Mouse (Mus musculus) intestine, postnatal 0 days (tissue): ENCODE measurements at regions not wholly inside any gene's neighbourhood (a gene's known extent, or its start where the extent isn't known, plus 50 kb on each side); places are given as distances from the start of the nearest gene placed in this dataset.

Source experiments
- ATAC-seq: fragments of 200-750 bp; cut with Nextera tagmentation; 2 replicates; pipeline ENCODE4 v1.8.0; 2017; ENCODE audit warnings: mild to moderate bottlenecking, moderate TSS enrichment, moderate library complexity
- H3K27ac ChIP-seq: fragments of 300-500 bp; sonication (generic); 2 replicates; pipeline ENCODE4 v1.5.1; 2014; ENCODE audit warnings: mild to moderate bottlenecking, low read depth, low read length, moderate library complexity
- H3K27me3 ChIP-seq: fragments of 300-500 bp; sonication (generic); replicated peaks from 2 replicates; pipeline ENCODE4 v1.6.1; 2014; ENCODE audit warnings: low read length, mixed read lengths; ENCODE audit not compliant: control insufficient read depth, insufficient read depth
- H3K36me3 ChIP-seq: fragments of 300-500 bp; sonication (generic); 2 replicates; pipeline ENCODE4 v1.6.1; 2014; ENCODE audit warnings: mild to moderate bottlenecking, moderate library complexity; ENCODE audit not compliant: control insufficient read depth, insufficient read depth
- H3K4me1 ChIP-seq: fragments of 300-500 bp; sonication (generic); replicated peaks from 2 replicates; pipeline ENCODE4 v1.6.1; 2014; ENCODE audit warnings: antibody characterized with exemption, low read length, mixed read lengths; ENCODE audit not compliant: control insufficient read depth, insufficient read depth
- H3K4me2 ChIP-seq: fragments of 300-500 bp; sonication (generic); replicated peaks from 2 replicates; pipeline ENCODE4 v1.6.1; 2014; ENCODE audit warnings: low read depth, mild to moderate bottlenecking, moderate library complexity
- H3K4me3 ChIP-seq: fragments of 300-500 bp; sonication (generic); 2 replicates; pipeline ENCODE4 v1.5.1; 2014; ENCODE audit warnings: low read depth, low read length
- H3K9ac ChIP-seq: fragments of 300-500 bp; sonication (generic); 2 replicates; pipeline ENCODE4 v1.6.1; 2014; ENCODE audit warnings: mild to moderate bottlenecking, low read depth, low read length
- H3K9me3 ChIP-seq: fragments of 300-500 bp; sonication (generic); 2 replicates; pipeline ENCODE4 v1.6.1; 2016; ENCODE audit warnings: mixed run types; ENCODE audit not compliant: control insufficient read depth
- CTCF ChIP-seq: sonication (generic); IDR thresholded peaks from 2 replicates; pipeline ENCODE4 v1.5.1; 2016; ENCODE audit warnings: low read depth, mild to moderate bottlenecking, control low read depth, antibody characterized with exemption, moderate library complexity
- WGBS: fragments of 180-500 bp; shearing (Covaris S2); extraction: QIAGEN DNeasy Blood & Tissue Kit; methylation state at CpG from one replicate; pipeline ENCODE4 v1.1.7; 2014; 5-methylcytosine and 5-hydroxymethylcytosine counted together

GRCm38 (mm10) chr9:120848962-120849361 is 80.1 kb upstream of the Ctnnb1 start:
- Histone ChIP-seq H3K4me2 (no peak overlapping the region), H3K27me3 (no peaks in the 10 kb centered on the region), H3K27ac (no peak overlapping the region), H3K9ac (no peak overlapping the region), H3K4me3 (no peak overlapping the region), H3K36me3 (no peaks in the 10 kb centered on the region), H3K9me3 (no peaks in the 10 kb centered on the region), H3K4me1 (no peaks in the 10 kb centered on the region)
- TF ChIP-seq CTCF: no peak
- ATAC-seq: peak; percentile 41; the same call in 1 of the 2 replicates
- 74% methylated on average over 2 of the region's 2 CpGs for WGBS

DNA sequence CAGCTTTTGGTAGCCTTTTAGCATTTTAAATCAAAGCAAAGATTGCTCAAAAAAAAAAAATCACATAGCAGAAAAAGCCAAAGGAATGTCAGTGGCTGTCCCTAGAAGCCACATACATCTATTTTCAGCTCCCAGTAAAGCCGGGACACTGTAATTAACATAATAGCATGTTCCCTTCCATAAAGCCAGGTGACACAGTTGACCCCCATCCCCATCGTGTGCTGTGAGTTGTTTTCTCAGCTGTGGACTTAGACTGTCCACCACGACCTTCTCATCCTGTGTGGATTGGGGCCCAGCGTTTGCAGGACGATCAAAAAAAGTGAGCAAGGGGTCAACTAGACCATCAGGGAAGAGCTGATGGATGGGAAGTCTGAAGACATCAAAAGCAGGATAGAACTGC is 78.9 kb upstream of the Ctnnb1 start:
- WGBS: 73% methylated on average over 5 of the region's 5 CpGs
- no peak for TF ChIP-seq CTCF

GRCm38 (mm10) chr9:120851914-120852313 is 77.1 kb upstream of the Ctnnb1 start:
- Histone ChIP-seq H3K27me3 (no peaks in the 10 kb centered on the region), H3K27ac (no peak overlapping the region), H3K4me2 (no peak overlapping the region), H3K36me3 (no peaks in the 10 kb centered on the region), H3K4me1 (no peaks in the 10 kb centered on the region), H3K9me3 (no peaks in the 10 kb centered on the region), H3K9ac (no peak overlapping the region), H3K4me3 (no peak overlapping the region)
- WGBS: 73% methylated on average over 5 of the region's 5 CpGs
- TF ChIP-seq CTCF: no peak
- no peak for ATAC-seq

More for the DNA sequence above, 78.9 kb upstream of the Ctnnb1 start:
- Histone ChIP-seq H3K4me1 (no peaks in the 10 kb centered on the region), H3K4me3 (no peak overlapping the region), H3K9me3 (no peaks in the 10 kb centered on the region), H3K9ac (no peak overlapping the region), H3K27me3 (no peaks in the 10 kb centered on the region), H3K27ac (no peak overlapping the region), H3K36me3 (no peaks in the 10 kb centered on the region), H3K4me2 (no peak overlapping the region)
- ATAC-seq: no peak

DNA sequence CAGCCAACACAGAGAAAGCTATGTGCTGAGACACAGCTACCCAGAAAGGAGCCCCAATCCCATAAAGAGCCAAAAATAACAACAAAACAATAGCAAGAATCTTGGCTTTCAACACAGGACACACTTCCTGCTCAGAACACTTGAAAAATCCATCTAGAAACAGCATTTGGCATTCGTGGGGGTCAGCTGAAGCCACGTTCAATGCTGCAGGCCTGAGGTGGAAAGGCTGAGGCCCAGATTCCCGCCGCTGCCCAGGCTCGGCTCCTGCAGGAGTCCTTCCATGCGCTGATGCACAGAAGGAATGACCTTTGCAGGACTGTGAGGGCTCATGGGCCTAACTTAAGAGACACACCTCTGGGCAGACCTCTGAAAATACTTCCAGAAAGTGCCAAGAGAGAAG is 76.4 kb upstream of the Ctnnb1 start:
- Histone ChIP-seq H3K27ac (no peak overlapping the region), H3K4me3 (no peak overlapping the region), H3K9me3 (no peaks in the 10 kb centered on the region), H3K27me3 (no peaks in the 10 kb centered on the region), H3K36me3 (no peaks in the 10 kb centered on the region), H3K4me2 (no peak overlapping the region), H3K9ac (no peak overlapping the region), H3K4me1 (no peaks in the 10 kb centered on the region)
- WGBS: 63% methylated on average over 6 of the region's 6 CpGs
- TF ChIP-seq CTCF: no peak
- ATAC-seq: no peak

DNA sequence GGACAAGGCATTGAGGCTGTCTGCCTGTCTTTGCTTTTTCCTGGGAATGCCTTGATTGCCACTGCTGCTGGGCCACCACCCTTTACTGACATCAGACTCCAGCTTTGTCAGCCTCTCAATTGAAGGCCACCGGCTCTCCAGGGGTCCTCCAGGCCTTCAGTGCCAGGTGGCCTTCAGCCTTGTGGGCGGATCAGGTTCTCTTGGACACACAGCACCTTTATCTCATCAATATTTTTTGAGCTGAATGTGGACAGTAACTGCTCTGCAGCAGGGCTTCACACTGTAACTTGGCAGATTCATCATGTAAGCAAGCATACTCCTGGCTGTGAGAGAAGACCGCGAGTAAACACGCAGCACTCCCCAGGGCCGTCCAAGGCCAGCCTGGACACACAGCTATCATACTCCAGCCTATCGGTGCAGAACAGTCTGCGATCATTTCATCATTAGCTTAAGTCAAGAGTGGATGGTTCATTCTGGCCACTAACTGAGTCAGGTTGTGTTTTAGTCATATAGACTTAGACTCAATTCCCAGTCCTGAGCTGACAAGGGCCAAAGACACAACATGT is 75.9 kb upstream of the Ctnnb1 start:
- no peak overlapping the region for H3K9ac ChIP-seq
- WGBS: 70% methylated on average over 8 of the region's 8 CpGs

DNA sequence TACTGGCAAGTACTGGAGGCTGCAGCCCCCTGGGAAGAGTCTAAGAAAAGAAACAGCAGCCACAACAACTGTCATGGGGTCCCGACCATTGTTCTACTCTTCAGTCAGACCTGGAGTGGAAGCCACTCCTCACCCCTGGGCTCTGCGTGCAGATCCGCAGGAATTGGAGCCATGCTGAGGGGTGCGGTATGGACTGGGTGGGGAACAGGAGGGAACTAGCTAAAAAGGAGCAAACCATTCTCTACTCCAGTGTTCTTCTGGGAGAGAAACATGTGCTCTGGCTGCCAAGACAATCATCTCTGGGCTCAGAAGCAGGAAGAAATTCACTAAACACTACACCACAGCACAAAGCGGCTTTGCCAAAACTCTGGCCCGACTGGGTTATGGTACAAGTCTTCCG is 74.7 kb upstream of the Ctnnb1 start:
- Histone ChIP-seq H3K27ac (no peak overlapping the region), H3K4me1 (no peaks in the 10 kb centered on the region), H3K27me3 (no peaks in the 10 kb centered on the region), H3K36me3 (no peaks in the 10 kb centered on the region), H3K4me3 (no peak overlapping the region), H3K9me3 (no peaks in the 10 kb centered on the region), H3K4me2 (no peak overlapping the region), H3K9ac (no peak overlapping the region)
- no peak for TF ChIP-seq CTCF
- no peak for ATAC-seq
- 78% methylated on average over 7 of the region's 7 CpGs for WGBS

More for the DNA sequence above, 75.9 kb upstream of the Ctnnb1 start:
- no peaks in the 10 kb centered on the region for H3K9me3 ChIP-seq
- no peaks in the 10 kb centered on the region for H3K36me3 ChIP-seq
- H3K4me3 ChIP-seq: no peak overlapping the region
- H3K27ac ChIP-seq: no peak overlapping the region
- no peaks in the 10 kb centered on the region for H3K4me1 ChIP-seq
- no peak for ATAC-seq
- no peaks in the 10 kb centered on the region for H3K27me3 ChIP-seq
- no peak overlapping the region for H3K4me2 ChIP-seq
- no peak for TF ChIP-seq CTCF
